Comparison of ENCODE assay signal across 8 mouse cellular contexts in the genomic region with DNA sequence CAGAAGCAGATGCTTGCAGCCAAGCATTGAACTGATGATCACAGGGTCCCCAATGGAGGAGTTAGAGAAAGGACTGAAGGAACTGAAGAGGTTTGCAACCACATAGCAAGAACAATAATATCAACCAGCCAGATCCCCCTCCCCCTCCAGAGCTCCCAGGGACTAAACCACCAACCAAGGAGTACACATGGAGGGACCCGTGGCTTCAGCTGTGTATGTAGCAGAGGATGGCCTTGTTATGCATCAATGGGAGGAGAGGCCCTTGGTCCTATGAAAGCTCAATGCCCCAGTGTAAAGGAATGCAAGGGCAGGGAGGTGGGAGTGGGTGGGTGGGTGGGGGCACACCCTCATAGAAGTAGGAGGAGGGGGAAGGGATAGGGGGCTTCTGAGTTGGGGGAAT. TPM values are rescaled to one million over a fixed set of nuclear protein-coding genes. Genes with fewer than 3 reads are reported as not detected.
DNase-seq lines count a peak whose midpoint lies in the region; ATAC-seq and TF ChIP-seq lines count a peak whose summit lies in the region.
"Not testable (repeated sequence)": the region's sequence is repeated elsewhere in the genome, so short reads cannot be mapped to it uniquely, and the experiment has no call there.
"Had no signal": no experiment of that assay in that cellular context is flagged by ENCODE, and none has a peak within 500 bp of the region (broad histone marks: within the 10 kb centered on the region; RNA-seq: fewer than 3 reads in every experiment).

No protein-coding gene starts in this region.

- TF ChIP-seq CTCF in E14TG2a.4 (conservative IDR thresholded peaks at IDR 0.05; ENCODE audit: low read length); liver, embryonic 14.5 days (IDR thresholded peaks at IDR 0.05; ENCODE audit: low read depth); liver, postnatal 0 days (IDR thresholded peaks at IDR 0.05; ENCODE audit: low read depth): not testable (repeated sequence)

- not testable (repeated sequence) for ATAC-seq in heart, embryonic 11.5 days (replicated peaks; ENCODE audit: insufficient number of reproducible peaks, low FRiP score, low TSS enrichment); liver, embryonic 11.5 days (replicated peaks; ENCODE audit: low FRiP score); liver, embryonic 14.5 days (ENCODE audit: insufficient read depth); liver, postnatal 0 days

- DNase-seq in ES-E14 (ENCODE audit: low read depth, low spot score); liver, embryonic 11.5 days (ENCODE audit: low spot score); liver, embryonic 14.5 days (ENCODE audit: low read depth in 3 of 3, low spot score in 3 of 3); liver, postnatal 0 days: not testable (repeated sequence)

- not testable (repeated sequence) for H3K9ac ChIP-seq in ES-E14 (ENCODE audit: insufficient read depth, low read depth, low read length, poor library complexity, severe bottlenecking); heart, embryonic 11.5 days (ENCODE audit: low read depth, low read length); liver, embryonic 11.5 days (ENCODE audit: low read depth, low read length); liver, postnatal 0 days (replicated peaks)
- peak overlapping the region; percentile 100 for H3K9ac ChIP-seq in liver, embryonic 14.5 days (replicated peaks)

- peaks cover 75% of the 10 kb centered on the region for H3K4me1 ChIP-seq in E14TG2a.4 (replicated peaks; ENCODE audit: low read depth, low read length)
- H3K4me1 ChIP-seq in ES-E14 (ENCODE audit: control insufficient read depth in 2 of 2, insufficient read depth in 2 of 2, low read length in 2 of 2, poor library complexity in 1 of 2) = peaks cover 16 to 21% of the 10 kb centered on the region in 2 experiments
- peaks cover 91% of the 10 kb centered on the region for H3K4me1 ChIP-seq in erythroblast, embryonic 14.5 days (ENCODE audit: control insufficient read depth)
- H3K4me1 ChIP-seq in heart, embryonic 11.5 days (ENCODE audit: control insufficient read depth, insufficient read depth, low read length) = peaks cover 24% of the 10 kb centered on the region
- peaks cover 30% of the 10 kb centered on the region for H3K4me1 ChIP-seq in liver, embryonic 11.5 days (replicated peaks; ENCODE audit: control insufficient read depth, insufficient read depth, low read length)
- peaks cover 42 to 49% of the 10 kb centered on the region in 2 experiments for H3K4me1 ChIP-seq in liver, embryonic 14.5 days (replicated peaks; ENCODE audit: control insufficient read depth in 2 of 2, insufficient read depth in 2 of 2, low read length in 1 of 2)
- peaks cover 15% of the 10 kb centered on the region for H3K4me1 ChIP-seq in liver, postnatal 0 days (ENCODE audit: insufficient read depth)

- TF ChIP-seq EP300 in liver, embryonic 14.5 days (IDR thresholded peaks at IDR 0.05; ENCODE audit: low read depth); liver, postnatal 0 days (IDR thresholded peaks at IDR 0.05; ENCODE audit: low read depth): not testable (repeated sequence)

- 81% methylated on average over 1 of the region's 1 CpGs for WGBS in heart, embryonic 11.5 days (ENCODE audit: insufficient replicate concordance)
- WGBS in liver, embryonic 11.5 days = 88% methylated on average over 1 of the region's 1 CpGs
- WGBS in liver, embryonic 14.5 days (ENCODE audit: insufficient replicate concordance) = 57% methylated on average over 1 of the region's 1 CpGs
- WGBS in liver, postnatal 0 days (ENCODE audit: insufficient replicate concordance) = 40% methylated on average over 1 of the region's 1 CpGs

- peak overlapping the region; percentile 98; the same call in 1 of the 2 replicates for H3K27ac ChIP-seq in ES-E14 (ENCODE audit: insufficient read depth, low read depth, low read length, poor library complexity, severe bottlenecking)
- H3K27ac ChIP-seq in heart, embryonic 11.5 days (ENCODE audit: low read depth, low read length); liver, postnatal 0 days (ENCODE audit: low read depth): not testable (repeated sequence)
- H3K27ac ChIP-seq in liver, embryonic 11.5 days (ENCODE audit: low read depth, low read length) = peak overlapping the region; percentile 96; the same call in 1 of the 2 replicates
- peak overlapping the region; percentile 100 for H3K27ac ChIP-seq in liver, embryonic 14.5 days

- in situ Hi-C loops in ES-E14 (cut with MboI; ENCODE audit: low sequenced_read_pairs in 2 of 2, unreplicated experiment in 2 of 2) = not testable (repeated sequence)

- peak overlapping the region; percentile 60 for H3K4me3 ChIP-seq in E14TG2a.4 (replicated peaks; ENCODE audit: low read length)
- H3K4me3 ChIP-seq in ES-E14 (ENCODE audit: insufficient read depth in 1 of 2, low read depth in 1 of 2, low read length in 2 of 2, poor library complexity in 1 of 2, severe bottlenecking in 1 of 2) = not testable (repeated sequence)
- peak overlapping the region; percentile 87 for H3K4me3 ChIP-seq in erythroblast, embryonic 14.5 days (replicated peaks)
- peak overlapping the region; percentile 26; the same call in 1 of the 2 replicates for H3K4me3 ChIP-seq in heart, embryonic 11.5 days (ENCODE audit: low read depth, low read length)
- peak overlapping the region; percentile 65 for H3K4me3 ChIP-seq in liver, embryonic 11.5 days (ENCODE audit: low read depth, low read length)
- peak overlapping the region; percentile 19 to 94; a peak in 3 of 4 replicates for H3K4me3 ChIP-seq in liver, embryonic 14.5 days (ENCODE audit: insufficient read depth in 1 of 2, low read depth in 2 of 2, low read length in 2 of 2)
- H3K4me3 ChIP-seq in liver, postnatal 0 days (ENCODE audit: low read depth, low read length) = peak overlapping the region; percentile 59

- H3K27me3 ChIP-seq in E14TG2a.4 (ENCODE audit: insufficient read depth, low read length); erythroblast, embryonic 14.5 days (ENCODE audit: control insufficient read depth); heart, embryonic 11.5 days (ENCODE audit: control insufficient read depth, insufficient read depth, low read length); liver, embryonic 11.5 days (replicated peaks; ENCODE audit: control insufficient read depth, insufficient read depth, low read length); liver, embryonic 14.5 days (ENCODE audit: control insufficient read depth, insufficient read depth, low read length); liver, postnatal 0 days (ENCODE audit: insufficient read depth, low read length): not testable (repeated sequence)

- peaks cover 59% of the 10 kb centered on the region for H3K36me3 ChIP-seq in E14TG2a.4 (ENCODE audit: insufficient read depth, low read length)
- H3K36me3 ChIP-seq in ES-E14 (ENCODE audit: control insufficient read depth, insufficient read depth, low read length, poor library complexity, severe bottlenecking) = peaks cover 37% of the 10 kb centered on the region
- peaks cover 67% of the 10 kb centered on the region for H3K36me3 ChIP-seq in erythroblast, embryonic 14.5 days (ENCODE audit: control insufficient read depth)
- peaks cover 31% of the 10 kb centered on the region for H3K36me3 ChIP-seq in heart, embryonic 11.5 days (ENCODE audit: control insufficient read depth, insufficient read depth, low read length)
- H3K36me3 ChIP-seq in liver, embryonic 11.5 days (ENCODE audit: control insufficient read depth, insufficient read depth, low read length) = peaks cover 26% of the 10 kb centered on the region
- peaks cover 49% of the 10 kb centered on the region for H3K36me3 ChIP-seq in liver, embryonic 14.5 days (replicated peaks; ENCODE audit: control insufficient read depth, insufficient read depth, low read depth)
- peaks cover 31% of the 10 kb centered on the region for H3K36me3 ChIP-seq in liver, postnatal 0 days (replicated peaks; ENCODE audit: insufficient read depth, low read length)

- peak overlapping the region; percentile 49 for H3K4me2 ChIP-seq in heart, embryonic 11.5 days
- peak overlapping the region; percentile 68 for H3K4me2 ChIP-seq in liver, embryonic 11.5 days
- H3K4me2 ChIP-seq in liver, embryonic 14.5 days (ENCODE audit: low read depth) = peak overlapping the region; percentile 99
- H3K4me2 ChIP-seq in liver, postnatal 0 days (ENCODE audit: low read depth, low read length) = peak overlapping the region; percentile 65

- H3K9me3 ChIP-seq in E14TG2a.4 (ENCODE audit: low read length) = peaks cover 30% of the 10 kb centered on the region
- not testable (repeated sequence) for H3K9me3 ChIP-seq in ES-E14 (ENCODE audit: control insufficient read depth, insufficient read depth, low read depth, low read length); erythroblast, embryonic 14.5 days (ENCODE audit: control insufficient read depth, low read length); heart, embryonic 11.5 days (replicated peaks; ENCODE audit: control insufficient read depth, low read length); liver, embryonic 11.5 days (ENCODE audit: control insufficient read depth, low read length); liver, embryonic 14.5 days (ENCODE audit: control insufficient read depth, low read length); liver, postnatal 0 days (ENCODE audit: low read length)

RNA-seq across cellular contexts. Expression of gene Vangl1, which starts 40.6 kb away (rescaled TPM):
- 119 and 167 TPM in 2 replicates for total RNA-seq in ES-E14 (2012; rRNA removed)
- polyA plus RNA-seq in erythroblast, embryonic 14.5 days (2012) = 41.9 and 50.0 TPM in 2 replicates
- polyA plus RNA-seq in heart, embryonic 11.5 days (2014; fragmentation: Nextera tagmentation; extraction: Ambion mirVana) = 29.4 and 31.6 TPM in 2 replicates
- polyA plus RNA-seq in liver, embryonic 11.5 days (2014; fragmentation: Nextera tagmentation; extraction: Ambion mirVana) = 52.9 and 59.3 TPM in 2 replicates
- polyA plus RNA-seq in liver, embryonic 14.5 days (2012; rRNA removed) = 62.8 and 74.2 TPM in 2 replicates
- polyA plus RNA-seq in liver, embryonic 14.5 days (2014; fragmentation: Nextera tagmentation; extraction: Ambion mirVana) = 62.0 and 62.2 TPM in 2 replicates
- 21.4 and 22.8 TPM in 2 replicates for polyA plus RNA-seq in liver, postnatal 0 days (2015; fragmentation: Nextera tagmentation; extraction: Ambion mirVana)
- polyA plus RNA-seq: activated CD4-positive, CD25-positive, alpha-beta regulatory T cell, adult 4 months had no signal

Comparison
In these comparisons a context has a peak if more than half of its experiments do, and no peak if none do; other contexts are left out.
1. H3K4me2 ChIP-seq: peak in every context shown above with its lines; median percentile 99 in liver, embryonic 14.5 days; 68 in liver, embryonic 11.5 days; 65 in liver, postnatal 0 days; 49 in heart, embryonic 11.5 days.